Mouse (Mus musculus): ENCODE measurements around the gene Dgki.

DNA sequence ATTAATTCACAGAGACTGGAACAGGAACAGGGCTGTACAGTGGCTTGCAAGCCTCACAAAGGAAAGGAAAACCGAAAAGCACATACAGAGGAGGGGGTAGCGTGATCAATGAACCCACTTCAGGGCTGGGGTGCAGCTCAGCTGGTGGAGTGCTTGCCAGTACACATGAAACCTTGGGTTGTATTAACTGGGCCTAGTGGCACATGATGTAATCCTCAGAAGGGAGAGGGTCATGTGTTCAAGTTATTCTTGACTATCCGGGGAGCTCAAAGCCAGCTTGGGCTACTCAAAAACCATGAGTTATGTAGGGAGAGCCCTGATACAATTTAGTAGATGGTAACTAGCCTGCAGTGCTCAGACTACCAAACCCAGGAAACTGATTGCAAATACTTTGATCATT, 244.3 kb downstream of the Dgki start:
- TF ChIP-seq TAL1 (IDR thresholded peaks at IDR 0.05; ENCODE audit: low read length), result no peak
- TF ChIP-seq GATA1 (IDR thresholded peaks at IDR 0.05; ENCODE audit: low read length), result no peak
